Mouse (Mus musculus): Measurements from ENCODE around the gene Gzma.
A peak's percentile ranks its signal among the peaks of the same experiment; 100 is the strongest.

Gene Gzma

DNA sequence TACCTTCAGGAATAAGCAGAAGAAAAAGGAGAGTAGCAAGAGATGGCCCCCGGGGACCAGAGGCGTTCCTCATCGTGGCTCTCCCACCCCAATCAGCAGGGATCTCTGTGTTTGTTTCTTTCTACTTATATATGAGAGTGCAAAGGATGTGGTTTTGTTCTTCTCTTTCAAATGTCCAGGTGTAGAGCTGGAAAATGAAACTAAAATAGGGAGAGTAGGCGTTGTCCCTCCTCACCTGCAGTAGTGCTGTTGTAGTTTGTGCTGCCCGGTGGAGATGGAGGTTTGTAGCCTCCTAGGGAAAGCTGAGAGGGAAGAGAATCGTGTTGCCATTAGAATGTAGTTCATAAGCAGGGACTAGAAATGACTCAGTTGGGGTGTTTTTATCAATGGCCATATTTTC lies at the start of gene Gzma:
Gene Gzma (minus strand): TSS at position 103 of the 400 bp plus-strand sequence.
- DNase-seq, result no peak

DNA sequence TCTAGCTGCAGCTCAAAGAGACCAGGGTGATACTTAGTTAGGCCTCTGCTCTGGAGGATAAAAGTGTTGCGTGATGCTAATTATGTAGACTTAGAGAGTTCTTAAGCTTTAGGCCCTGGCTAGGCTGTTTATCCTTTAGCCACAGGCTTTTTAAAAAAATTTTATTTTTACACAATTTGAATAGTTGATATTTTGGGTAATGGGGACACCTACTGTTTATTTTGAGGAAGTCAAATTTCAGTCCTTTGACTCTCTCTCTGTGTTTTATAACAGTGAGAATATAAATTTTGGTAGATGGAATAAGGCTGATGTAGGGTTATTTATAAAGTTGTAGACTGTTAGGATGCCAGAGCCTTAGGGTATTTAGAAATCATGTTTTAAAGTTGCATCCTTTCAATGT lies 38.8 kb upstream of the Gzma start:
- no peak for DNase-seq

GRCm38 (mm10) chr13:113129974-113130373 lies 29.2 kb upstream of the Gzma start:
- DNase-seq, result no peak

DNA sequence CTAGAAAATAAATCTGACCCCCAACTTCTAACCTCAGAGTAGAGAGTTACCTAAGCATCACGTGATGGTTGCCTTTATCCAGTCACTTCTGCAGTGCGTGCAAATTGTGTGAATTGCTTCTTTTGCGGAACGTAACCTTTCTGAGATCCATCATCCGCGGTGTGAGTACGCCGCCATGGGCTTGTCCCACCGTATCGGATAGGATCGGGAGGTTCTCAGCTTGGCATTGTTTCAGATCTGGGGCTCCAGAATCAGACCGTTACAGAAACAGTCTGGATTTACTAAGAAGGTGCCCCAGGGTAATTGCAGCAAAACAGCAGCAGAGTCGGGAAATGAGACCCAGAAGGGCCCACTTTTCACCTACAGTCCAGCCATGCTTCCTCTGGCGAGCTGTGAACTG lies 20.5 kb upstream of the Gzma start:
- DNase-seq, result no peak

- no peak for DNase-seq
These were observed 19.8 kb upstream of the Gzma start for GRCm38 (mm10) chr13:113120324-113121237.

DNA sequence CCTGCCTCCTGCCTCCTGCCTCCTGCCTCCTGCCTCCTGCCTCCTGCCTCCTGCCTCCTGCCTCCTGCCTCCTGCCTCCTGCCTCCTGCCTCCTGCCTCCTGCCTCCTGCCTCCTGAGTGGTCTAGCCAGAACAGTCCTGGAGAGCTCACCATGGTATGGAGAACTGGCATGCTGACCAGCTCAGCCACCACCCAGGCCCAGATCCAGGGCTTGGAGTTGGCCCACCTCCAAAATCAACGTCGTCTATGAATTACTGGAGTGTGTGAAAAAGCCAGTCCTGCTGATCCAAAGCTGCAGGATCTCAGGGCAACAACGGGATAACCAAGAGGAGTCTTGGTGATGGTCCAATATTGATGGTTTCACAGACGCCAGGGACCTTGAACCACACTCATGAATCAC lies 18.2 kb upstream of the Gzma start:
- no peak for DNase-seq

GRCm38 (mm10) chr13:113104759-113105158 lies 4.0 kb upstream of the Gzma start:
- no peak for DNase-seq

DNA sequence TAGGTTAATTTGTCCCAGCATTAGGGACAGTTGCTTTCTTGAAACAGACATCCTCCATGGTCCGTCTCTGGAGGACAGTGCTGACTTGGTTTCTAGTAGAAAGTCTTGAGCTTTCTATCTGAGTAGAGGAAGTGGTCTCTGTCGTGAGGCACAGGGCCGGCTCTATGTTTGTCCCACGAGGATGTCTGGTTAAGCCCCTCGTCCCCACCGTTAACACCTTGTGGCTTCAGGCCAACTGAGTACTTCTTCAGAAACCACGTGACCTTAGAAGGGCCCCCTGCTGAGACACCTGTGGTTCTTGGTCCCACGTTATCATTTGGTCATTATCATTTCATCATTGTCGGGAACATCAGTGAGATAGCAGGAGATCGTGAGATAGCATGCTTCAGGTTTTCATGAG lies 1.0 kb upstream of the Gzma start:
- DNase-seq, result no peak

DNA sequence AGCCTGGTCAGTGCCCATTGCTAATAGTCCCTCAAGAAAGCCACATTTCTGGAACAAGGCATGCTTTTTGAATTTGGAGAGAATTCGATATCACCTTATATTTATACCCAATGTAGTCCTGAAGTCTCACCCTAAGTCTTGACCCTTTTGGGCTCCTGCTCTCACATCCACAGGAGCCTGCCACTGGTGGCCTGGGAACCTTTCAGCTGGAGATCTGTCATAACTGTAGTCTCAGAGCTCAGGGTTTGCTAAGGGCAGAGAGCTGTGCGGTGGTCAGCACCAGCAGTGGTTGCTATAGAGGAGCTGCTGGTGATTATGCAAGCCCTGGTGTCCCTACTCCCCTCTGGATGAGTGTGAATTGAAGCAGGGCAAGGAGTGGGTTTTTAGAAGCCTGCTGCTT lies 2.4 kb downstream of the Gzma start:
- no peak for DNase-seq

DNA sequence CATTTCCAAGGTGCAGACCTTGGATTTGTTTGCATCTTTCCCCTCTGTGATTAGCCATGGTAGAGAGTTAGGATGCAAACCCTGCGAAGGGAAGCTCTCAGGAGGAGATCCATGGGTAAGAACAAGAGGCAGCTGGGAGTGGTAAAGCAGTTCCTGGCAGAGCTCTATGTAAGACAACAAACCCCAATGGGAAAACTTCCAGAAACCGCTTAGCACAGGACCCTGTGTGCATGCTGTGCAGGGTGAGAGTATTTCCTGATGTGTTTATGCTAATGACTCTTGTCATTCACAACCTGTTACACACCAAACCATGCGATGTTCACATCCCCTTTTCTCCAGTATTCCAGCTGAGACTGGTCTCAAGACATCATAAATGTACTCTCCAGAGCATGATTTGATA lies 3.8 kb downstream of the Gzma start:
- DNase-seq, result no peak

DNA sequence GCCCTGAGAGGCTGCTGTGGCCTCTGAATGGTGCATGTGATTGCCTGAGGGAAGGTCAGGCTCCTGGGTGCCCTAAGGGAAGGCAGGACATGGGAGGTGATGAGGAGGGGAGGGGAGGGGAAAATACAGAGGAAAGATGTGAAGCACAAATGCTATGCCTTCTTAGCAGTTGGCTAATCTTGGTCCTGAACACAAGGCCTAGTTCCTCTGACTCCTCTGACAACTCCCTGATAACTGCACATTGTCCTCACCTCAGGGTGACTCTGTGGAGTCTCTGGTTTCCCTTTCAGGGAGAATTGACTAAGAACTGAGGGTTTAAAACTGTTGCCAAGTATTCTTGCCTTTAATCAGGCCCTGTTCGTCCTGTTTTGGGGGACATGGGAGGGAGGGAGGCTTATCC lies 6.2 kb downstream of the Gzma start:
- DNase-seq, result no peak

GRCm38 (mm10) chr13:113090489-113090888 lies 10.3 kb downstream of the Gzma start:
- no peak for DNase-seq

DNA sequence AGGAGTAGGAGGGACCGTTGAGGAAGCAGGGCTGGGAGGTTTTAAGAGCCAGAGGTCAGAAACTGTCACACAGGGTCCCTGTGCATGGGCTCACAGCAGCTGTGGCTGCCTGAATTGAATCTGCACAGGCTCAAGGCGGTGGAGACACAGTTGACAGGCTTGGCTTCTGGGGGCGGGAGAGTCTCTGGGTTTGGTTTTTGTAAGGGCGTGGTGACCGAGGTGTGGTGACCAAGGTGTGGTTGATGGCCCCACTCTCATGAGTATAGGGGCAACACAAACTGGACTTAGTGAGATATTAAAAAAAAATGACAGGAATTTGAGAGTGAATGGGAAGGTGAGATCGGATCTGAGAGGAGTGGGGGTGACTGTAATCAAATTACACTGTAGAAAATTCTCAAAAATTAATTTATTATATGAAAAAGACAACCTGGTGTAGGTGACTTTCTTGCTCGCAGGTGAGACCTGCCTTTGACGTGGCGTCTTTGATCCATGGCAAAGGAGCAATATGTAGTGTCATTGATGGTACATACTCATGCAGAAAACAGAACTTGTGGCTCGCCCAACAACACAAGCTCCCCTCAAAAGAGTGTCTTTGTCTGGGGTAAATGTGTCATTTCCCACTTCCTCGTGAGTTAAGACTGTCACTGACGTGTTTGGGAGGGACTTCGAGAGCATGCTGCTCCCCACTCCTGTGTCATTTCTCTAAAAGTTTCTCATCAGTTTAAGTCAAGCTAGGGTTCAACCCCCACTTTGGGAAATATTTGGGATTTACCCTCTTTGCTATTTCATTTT lies 13.4 kb downstream of the Gzma start:
- DNase-seq, result no peak

GRCm38 (mm10) chr13:113084732-113085131 lies 16.0 kb downstream of the Gzma start:
- DNase-seq, result no peak

GRCm38 (mm10) chr13:113082101-113082500 lies 18.7 kb downstream of the Gzma start:
- DNase-seq, result no peak

- no peak for DNase-seq
These were observed 21.8 kb downstream of the Gzma start for GRCm38 (mm10) chr13:113079021-113079420.

GRCm38 (mm10) chr13:113064542-113064941 lies 36.2 kb downstream of the Gzma start:
- no peak for DNase-seq

GRCm38 (mm10) chr13:113061746-113062145 lies 39.0 kb downstream of the Gzma start:
- DNase-seq, result no peak

DNA sequence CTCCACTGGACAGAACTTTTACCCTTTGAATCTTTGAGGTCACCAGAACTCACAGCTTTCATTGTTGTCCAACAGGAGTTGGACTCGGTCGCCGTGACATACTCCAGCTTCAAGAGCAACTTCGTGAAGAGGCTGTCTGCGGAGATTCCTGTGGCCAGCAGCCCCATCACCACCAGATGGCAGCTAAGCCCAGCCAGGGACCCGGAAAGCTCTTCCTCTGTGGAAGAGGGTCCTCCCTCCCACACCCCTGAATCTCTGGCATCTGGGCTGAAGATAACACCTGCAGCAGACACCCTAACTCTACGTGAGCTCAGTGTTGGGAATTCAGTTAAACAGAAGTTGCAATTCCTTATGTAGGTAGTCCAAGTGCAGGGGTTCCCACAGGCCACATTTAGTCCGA lies 45.0 kb downstream of the Gzma start:
- DNase-seq, result no peak

- DNase-seq, result no peak
These were observed 46.6 kb downstream of the Gzma start for GRCm38 (mm10) chr13:113054230-113054629.

DNA sequence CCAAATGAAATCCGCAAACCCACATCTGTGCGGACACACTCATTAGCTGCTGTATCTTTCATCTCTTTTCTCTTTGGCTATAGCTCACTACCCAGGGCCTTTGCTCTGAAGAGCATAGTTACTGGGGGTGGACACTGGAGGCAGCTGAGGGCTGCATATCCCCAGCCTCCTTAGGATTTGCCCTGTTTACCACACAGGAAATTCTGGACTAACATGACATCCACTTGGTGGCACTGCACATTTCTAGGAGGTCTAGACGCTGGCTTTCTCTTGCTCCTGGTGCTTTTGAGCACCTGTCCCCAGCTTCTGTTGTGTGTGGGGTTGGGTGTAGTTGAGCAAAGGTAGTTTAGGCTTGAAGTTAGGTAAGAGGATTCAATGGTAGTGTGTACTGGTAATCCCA lies 53.1 kb downstream of the Gzma start:
- no peak for DNase-seq

DNA sequence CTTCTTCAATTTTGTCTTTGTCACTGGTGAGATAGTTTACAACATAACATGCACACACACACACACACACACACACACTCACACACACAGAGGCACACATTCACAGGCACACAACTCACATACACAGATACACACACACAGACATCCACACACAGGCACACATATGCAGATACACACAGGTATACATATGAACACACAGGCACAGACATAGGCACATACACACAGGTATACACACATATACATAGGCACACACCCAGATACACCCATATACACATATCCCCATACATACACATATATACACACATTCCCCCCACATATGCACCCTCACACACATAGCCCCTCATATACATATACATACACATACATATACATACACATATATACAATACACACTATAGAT lies 53.8 kb downstream of the Gzma start:
- DNase-seq, result no peak

- DNase-seq, result peak; percentile 57
These were observed 54.4 kb downstream of the Gzma start, which contains the start of gene Gpx8 for GRCm38 (mm10) chr13:113046211-113046883. Gpx8 (minus strand) TSS chr13:113046410.
